Mouse (Mus musculus) left cerebral cortex, postnatal 14 days (tissue): ENCODE measurements at regions not wholly inside any gene's neighbourhood (a gene's known extent, or its start where the extent isn't known, plus 50 kb on each side); places are given as distances from the start of the nearest gene placed in this dataset.
"Not testable (repeated sequence)": the region's sequence is repeated elsewhere in the genome, so short reads cannot be mapped to it uniquely, and the experiment has no call there.

ENCODE experiments used
- DNase-seq, 2 experiments: peaks; one replicate each; pipeline ENCODE4 v3.0.0; 2021 to 2022; ENCODE audit warnings: low spot score in 2 of 2, mixed read lengths in 1 of 2
- intact Hi-C: fragments of 180-260 bp; cut with DNase I; formaldehyde crosslinking; loops from one replicate; pipeline ENCODE4 v1.15.1; 2025

GRCm38 (mm10) chr3:120416634-120417033 is 632.4 kb upstream of the Ptbp2 start:
- DNase-seq, result no peak
- intact Hi-C loops, result no loop called here

- no peak for DNase-seq
- intact Hi-C loops, result no loop called here
Measured at GRCm38 (mm10) chr3:120375688-120376289, 591.5 kb upstream of the Ptbp2 start.

DNA sequence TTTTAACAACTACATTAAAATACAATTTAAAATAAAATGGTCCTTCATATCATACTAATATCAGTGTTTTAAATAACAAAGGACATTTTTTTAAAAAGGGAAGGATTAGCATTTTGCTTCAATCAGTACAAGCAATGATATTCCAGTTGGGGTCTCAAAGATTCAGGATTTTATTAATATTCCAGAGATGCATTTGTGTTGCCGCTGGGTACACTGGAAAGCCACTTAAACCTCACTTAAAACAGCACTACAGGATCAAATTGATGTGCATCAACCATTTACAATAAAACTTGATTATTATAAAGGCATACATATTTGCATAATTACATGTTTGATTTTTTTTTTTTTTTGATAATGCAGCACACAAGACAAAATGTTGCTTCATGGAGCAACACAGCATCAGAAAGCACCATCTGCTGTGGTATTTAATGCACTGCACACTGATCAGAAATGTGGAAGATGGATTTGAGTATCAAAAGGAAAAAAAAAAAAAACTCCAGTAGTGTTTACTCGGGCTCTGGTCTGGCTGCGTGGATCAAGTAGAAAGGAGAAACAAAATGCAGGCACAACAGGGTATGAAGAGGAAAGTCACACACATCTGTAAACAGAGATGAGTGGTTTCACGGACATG is 558.6 kb upstream of the Ptbp2 start:
- intact Hi-C loops, result no loop called here
- no peak for DNase-seq

DNA sequence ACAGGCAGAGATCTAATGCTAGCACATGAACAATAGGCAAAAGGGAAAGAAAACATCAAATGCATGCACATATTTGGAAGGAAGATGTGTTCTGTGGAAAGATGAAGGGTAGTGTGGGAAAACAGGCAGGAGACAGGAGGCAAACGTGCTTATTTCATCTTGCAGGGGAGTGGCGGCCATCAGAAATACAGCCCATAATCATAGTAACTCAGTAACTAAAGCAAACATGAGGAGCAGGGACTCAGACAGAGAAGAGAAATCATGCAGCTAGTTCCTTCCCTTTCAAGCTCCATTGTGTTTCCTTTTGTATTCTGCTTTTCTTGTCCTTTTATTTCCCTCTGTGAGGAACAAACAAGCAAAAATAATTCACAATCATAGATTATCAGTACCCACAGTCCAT is 557.6 kb upstream of the Ptbp2 start:
- intact Hi-C loops, result no loop called here
- no peak for DNase-seq

DNA sequence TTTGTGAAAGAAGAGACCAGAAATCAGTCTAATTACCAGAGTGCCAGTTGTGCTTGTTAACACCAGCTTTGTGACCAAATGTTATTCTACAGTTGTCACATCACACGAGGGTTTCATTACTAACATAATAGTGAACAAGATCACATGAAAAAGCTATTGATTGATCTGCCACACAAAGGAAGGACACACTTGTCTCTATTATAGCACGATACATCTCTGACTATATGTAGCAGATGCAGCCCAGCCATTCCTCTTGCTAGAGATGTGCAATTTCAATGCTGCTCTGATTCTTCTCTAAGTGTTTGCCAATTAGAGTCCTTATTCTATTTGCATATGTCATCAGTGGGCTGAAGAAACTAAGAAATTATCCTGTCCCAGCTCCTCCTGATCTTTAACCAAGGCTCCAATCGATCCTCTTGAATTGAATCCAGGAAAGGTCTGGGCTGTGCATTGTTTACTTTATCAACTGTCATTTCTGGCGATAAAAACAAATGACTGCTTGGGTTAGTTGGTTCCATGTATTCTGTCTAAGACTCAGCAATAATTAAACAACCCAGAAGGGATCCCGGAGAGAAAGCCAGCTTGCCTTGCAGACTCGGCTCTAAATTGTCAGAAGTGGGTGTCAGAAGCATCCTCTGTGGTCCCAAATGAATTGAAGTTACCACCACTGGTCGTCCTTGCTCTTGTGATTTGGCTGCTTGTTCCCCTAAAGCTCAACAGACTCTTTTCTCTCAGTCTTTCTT is 551.7 kb upstream of the Ptbp2 start:
- intact Hi-C loops, result no loop called here
- DNase-seq, result no peak

GRCm38 (mm10) chr3:120307042-120307441 is 522.8 kb upstream of the Ptbp2 start:
- intact Hi-C loops, DNase-seq: not testable (repeated sequence)

- intact Hi-C loops, result no loop called here
- peak in 1 of 2 experiments; percentile 1 for DNase-seq
Measured at GRCm38 (mm10) chr3:120305608-120306007, 521.3 kb upstream of the Ptbp2 start.
